Mouse (Mus musculus) bone marrow macrophage, adult 2 months (primary cell): Measurements from ENCODE around the gene Atp6v1g3.

Experiments used
- CTCF ChIP-seq: IDR thresholded peaks from 2 replicates; pipeline ENCODE4 v1.5.1; 2012; ENCODE audit warnings: low read depth, mild to moderate bottlenecking, low read length, moderate library complexity
- POLR2A ChIP-seq: IDR thresholded peaks from 2 replicates; pipeline ENCODE4 v1.6.1; 2012; ENCODE audit warnings: mild to moderate bottlenecking, low read depth, low read length, borderline replicate concordance

DNA sequence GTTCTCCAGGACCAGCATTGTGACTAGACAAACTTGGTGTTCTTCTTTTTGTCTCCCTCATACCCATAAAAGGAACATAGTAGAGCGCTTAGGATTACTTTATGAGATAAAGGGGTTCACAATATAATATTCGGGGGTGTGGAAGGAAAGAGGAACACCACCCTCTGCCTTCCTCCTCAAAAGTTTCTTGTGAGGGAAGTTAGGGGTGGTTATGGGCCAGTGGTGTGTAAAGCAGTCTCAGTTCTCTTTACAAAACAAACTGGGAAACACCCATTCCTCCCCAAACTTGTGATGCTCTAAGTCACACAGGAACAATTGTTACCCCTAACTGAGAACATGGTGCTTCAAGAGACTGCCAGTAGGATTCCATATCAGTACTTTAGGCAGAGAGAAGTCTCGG, 12.0 kb upstream of the Atp6v1g3 start:
- TF ChIP-seq POLR2A (no peak), CTCF (no peak)
